Mouse (Mus musculus) CD8-positive naive resting alpha-beta T cell, adult 2 months (primary cell): ENCODE measurements at regions not wholly inside any gene's neighbourhood (a gene's known extent, or its start where the extent isn't known, plus 50 kb on each side); places are given as distances from the start of the nearest gene placed in this dataset.

ENCODE experiments used
- DNase-seq, 2 experiments: peaks; one replicate each; pipeline ENCODE4 v3.0.0; 2022; ENCODE audit warnings: low read depth in 2 of 2, low spot score in 2 of 2

- no peak for DNase-seq
Measured at GRCm38 (mm10) chr14:100792094-100792493, 408.0 kb downstream of the Prr30 start.

- DNase-seq, result no peak
Measured at GRCm38 (mm10) chr14:100781882-100782281, 418.2 kb downstream of the Prr30 start.

- no peak for DNase-seq
Measured at GRCm38 (mm10) chr14:100753951-100754350, 446.2 kb downstream of the Prr30 start.

- DNase-seq, result no peak
Measured at GRCm38 (mm10) chr14:100752746-100753145, 447.4 kb downstream of the Prr30 start.

GRCm38 (mm10) chr14:100749737-100750541 lies 450.2 kb downstream of the Prr30 start:
- no peak for DNase-seq

- DNase-seq, result no peak
Measured at GRCm38 (mm10) chr14:100735276-100735675, 450.8 kb upstream of the Klf12 start.

- no peak for DNase-seq
Measured at GRCm38 (mm10) chr14:100728433-100728832, 444.0 kb upstream of the Klf12 start.

GRCm38 (mm10) chr14:100727701-100728100 lies 443.2 kb upstream of the Klf12 start:
- no peak for DNase-seq

GRCm38 (mm10) chr14:100724962-100725361 lies 440.5 kb upstream of the Klf12 start:
- DNase-seq, result no peak

- DNase-seq, result no peak
Measured at GRCm38 (mm10) chr14:100720667-100721066, 436.2 kb upstream of the Klf12 start.

- DNase-seq, result no peak
Measured at GRCm38 (mm10) chr14:100714952-100715351, 430.5 kb upstream of the Klf12 start.

- DNase-seq, result no peak
Measured at GRCm38 (mm10) chr14:100713999-100714471, 429.6 kb upstream of the Klf12 start.

GRCm38 (mm10) chr14:100713592-100713991 lies 429.1 kb upstream of the Klf12 start:
- no peak for DNase-seq

GRCm38 (mm10) chr14:100665361-100665955 lies 381.0 kb upstream of the Klf12 start:
- no peak for DNase-seq

- DNase-seq, result no peak
Measured at GRCm38 (mm10) chr14:100664180-100664579, 379.7 kb upstream of the Klf12 start.

GRCm38 (mm10) chr14:100642076-100642475 lies 357.6 kb upstream of the Klf12 start:
- DNase-seq, result no peak

GRCm38 (mm10) chr14:100634521-100634920 lies 350.0 kb upstream of the Klf12 start:
- no peak for DNase-seq

GRCm38 (mm10) chr14:100631676-100632075 lies 347.2 kb upstream of the Klf12 start:
- DNase-seq, result no peak

- DNase-seq, result no peak
Measured at GRCm38 (mm10) chr14:100630197-100630596, 345.7 kb upstream of the Klf12 start.

- DNase-seq, result no peak
Measured at GRCm38 (mm10) chr14:100627523-100627922, 343.0 kb upstream of the Klf12 start.

- no peak for DNase-seq
Measured at GRCm38 (mm10) chr14:100619656-100620030, 335.2 kb upstream of the Klf12 start.

GRCm38 (mm10) chr14:100618793-100619655 lies 334.5 kb upstream of the Klf12 start:
- DNase-seq, result no peak
